Mouse (Mus musculus) MEL (cell line): Measurements from ENCODE around the gene BC035044. TPM values are rescaled to one million over a fixed set of nuclear protein-coding genes. Genes with fewer than 3 reads are reported as not detected.

ENCODE experiments used
- DNase-seq: peaks from one replicate; pipeline ENCODE4 v3.0.0; 2011; ENCODE audit warnings: low read depth, low spot score
- H3K27ac ChIP-seq: 2 replicates; pipeline ENCODE4 v1.5.1; 2012; ENCODE audit warnings: low read depth, mild to moderate bottlenecking, control low read depth, low read length, moderate library complexity; ENCODE audit not compliant: control insufficient read depth
- H3K27me3 ChIP-seq, 2 experiments: fragments of 150-350 bp in 1 of 2; sonication (generic) in 1 of 2; 2 replicates each; pipeline ENCODE4 v1.6.1; 2012; ENCODE audit warnings: low read length in 2 of 2, mild to moderate bottlenecking in 2 of 2, improper control_type of control experiment in 1 of 2, moderate library complexity in 1 of 2; ENCODE audit not compliant: insufficient read depth in 2 of 2, control insufficient read depth in 1 of 2
- H3K36me3 ChIP-seq, 2 experiments: 2 replicates each; pipeline ENCODE4 v1.6.1; 2012 to 2014; ENCODE audit warnings: low read length in 2 of 2, improper control_type of control experiment in 1 of 2, inconsistent platforms in 1 of 2, mild to moderate bottlenecking in 1 of 2; ENCODE audit not compliant: insufficient read depth in 2 of 2, control insufficient read depth in 1 of 2
- H3K4me1 ChIP-seq, 2 experiments: fragments of 150-350 bp in 1 of 2; sonication (generic) in 1 of 2; 2 replicates each; pipeline ENCODE4 v1.6.1; 2012; ENCODE audit warnings: low read length in 2 of 2, improper control_type of control experiment in 1 of 2, mild to moderate bottlenecking in 1 of 2; ENCODE audit not compliant: insufficient read depth in 2 of 2, control insufficient read depth in 1 of 2
- H3K4me3 ChIP-seq, 2 experiments: fragments of 150-350 bp in 1 of 2; sonication (generic) in 1 of 2; 2 replicates each; pipeline ENCODE4 v1.5.1; 2012; ENCODE audit warnings: low read depth in 2 of 2, low read length in 2 of 2, mild to moderate bottlenecking in 2 of 2, moderate library complexity in 2 of 2, control low read depth in 1 of 2, improper control_type of control experiment in 1 of 2; ENCODE audit not compliant: control insufficient read depth in 1 of 2, insufficient read depth in 1 of 2
- H3K79me2 ChIP-seq: 2 replicates; pipeline ENCODE4 v1.6.1; 2012; ENCODE audit warnings: mild to moderate bottlenecking, low read length, moderate library complexity; ENCODE audit not compliant: control insufficient read depth, poor library complexity, insufficient read depth
- H3K9ac ChIP-seq: 2 replicates; pipeline ENCODE4 v1.6.1; 2012; ENCODE audit warnings: low read depth, mild to moderate bottlenecking, control low read depth, low read length, moderate library complexity; ENCODE audit not compliant: control insufficient read depth, poor library complexity, severe bottlenecking
- H3K9me3 ChIP-seq: fragments of 150-350 bp; sonication (generic); replicated peaks from 2 replicates; pipeline ENCODE4 v1.6.1; 2012; ENCODE audit warnings: mild to moderate bottlenecking, low read length, improper control_type of control experiment, moderate library complexity; ENCODE audit not compliant: insufficient read depth
- BHLHE40 ChIP-seq: IDR thresholded peaks from 2 replicates; pipeline ENCODE4 v1.6.1; 2012; ENCODE audit warnings: low read depth, mild to moderate bottlenecking, inconsistent platforms, low read length, improper control_type of control experiment, borderline replicate concordance
- CHD1 ChIP-seq: IDR thresholded peaks from 2 replicates; pipeline ENCODE4 v1.6.1; 2012; ENCODE audit warnings: low read depth, mild to moderate bottlenecking, inconsistent platforms, low read length, improper control_type of control experiment
- CHD2 ChIP-seq: IDR thresholded peaks from 2 replicates; pipeline ENCODE4 v1.6.1; 2011; ENCODE audit warnings: low read length, improper control_type of control experiment
- E2F4 ChIP-seq: IDR thresholded peaks from 2 replicates; pipeline ENCODE4 v1.6.1; 2011; ENCODE audit warnings: low read depth, low read length, improper control_type of control experiment, borderline replicate concordance
- ELF1 ChIP-seq: IDR thresholded peaks from 2 replicates; pipeline ENCODE4 v1.6.1; 2014; ENCODE audit warnings: low read depth, mild to moderate bottlenecking, inconsistent platforms, low read length, improper control_type of control experiment, moderate library complexity
- ETS1 ChIP-seq: IDR thresholded peaks from 2 replicates; pipeline ENCODE4 v1.6.1; 2012; ENCODE audit warnings: low read depth, mild to moderate bottlenecking, inconsistent platforms, low read length, improper control_type of control experiment, moderate library complexity
- GABPA ChIP-seq: IDR thresholded peaks from 2 replicates; pipeline ENCODE4 v1.6.1; 2012; ENCODE audit warnings: low read depth, mild to moderate bottlenecking, inconsistent platforms, low read length, improper control_type of control experiment, moderate library complexity
- GATA1 ChIP-seq: IDR thresholded peaks from 2 replicates; pipeline ENCODE4 v1.6.1; 2011; ENCODE audit warnings: low read depth, low read length, improper control_type of control experiment
- HCFC1 ChIP-seq: IDR thresholded peaks from 2 replicates; pipeline ENCODE4 v1.6.1; 2012; ENCODE audit warnings: low read depth, mild to moderate bottlenecking, inconsistent platforms, low read length, improper control_type of control experiment, moderate library complexity
- MAFK ChIP-seq: IDR thresholded peaks from 2 replicates; pipeline ENCODE4 v1.6.1; 2011; ENCODE audit warnings: low read depth, mild to moderate bottlenecking, low read length, improper control_type of control experiment, borderline replicate concordance
- MAX ChIP-seq: IDR thresholded peaks from 2 replicates; pipeline ENCODE4 v1.6.1; 2011; ENCODE audit warnings: low read length, improper control_type of control experiment
- MAZ ChIP-seq: IDR thresholded peaks from 2 replicates; pipeline ENCODE4 v1.6.1; 2012; ENCODE audit warnings: low read depth, mild to moderate bottlenecking, inconsistent platforms, low read length, improper control_type of control experiment
- MEF2A ChIP-seq: IDR thresholded peaks from 2 replicates; pipeline ENCODE4 v1.6.1; 2014; ENCODE audit warnings: low read depth, mild to moderate bottlenecking, inconsistent platforms, low read length, improper control_type of control experiment; ENCODE audit not compliant: poor library complexity, insufficient replicate concordance, severe bottlenecking; ENCODE audit errors: extremely low read depth
- MXI1 ChIP-seq: IDR thresholded peaks from 2 replicates; pipeline ENCODE4 v1.6.1; 2011; ENCODE audit warnings: mild to moderate bottlenecking, low read depth, low read length, improper control_type of control experiment
- MYC ChIP-seq: IDR thresholded peaks from 2 replicates; pipeline ENCODE4 v1.6.1; 2011; ENCODE audit warnings: low read depth, mild to moderate bottlenecking, low read length, improper control_type of control experiment, moderate library complexity
- POLR2AphosphoS2 ChIP-seq: IDR thresholded peaks from 2 replicates; pipeline ENCODE4 v1.6.1; 2011; ENCODE audit warnings: low read length, improper control_type of control experiment
- POLR2AphosphoS5 ChIP-seq: IDR thresholded peaks from 2 replicates; pipeline ENCODE4 v1.6.1; 2012; ENCODE audit warnings: low read depth, borderline replicate concordance, mild to moderate bottlenecking, inconsistent platforms, low read length, moderate library complexity, mixed read lengths
- RAD21 ChIP-seq: IDR thresholded peaks from 2 replicates; pipeline ENCODE4 v1.6.1; 2011; ENCODE audit warnings: mild to moderate bottlenecking, low read depth, low read length, improper control_type of control experiment
- RCOR1 ChIP-seq: IDR thresholded peaks from 2 replicates; pipeline ENCODE4 v1.6.1; 2012; ENCODE audit warnings: low read depth, mild to moderate bottlenecking, inconsistent platforms, low read length, improper control_type of control experiment
- SIN3A ChIP-seq: IDR thresholded peaks from 2 replicates; pipeline ENCODE4 v1.6.1; 2012; ENCODE audit warnings: low read length, improper control_type of control experiment, inconsistent platforms
- SMC3 ChIP-seq: IDR thresholded peaks from 2 replicates; pipeline ENCODE4 v1.6.1; 2011; ENCODE audit warnings: low read depth, low read length, improper control_type of control experiment
- TAL1 ChIP-seq: IDR thresholded peaks from 2 replicates; pipeline ENCODE4 v1.6.1; 2012; ENCODE audit warnings: mild to moderate bottlenecking, inconsistent platforms, low read length, moderate library complexity, mixed read lengths
- TBP ChIP-seq: IDR thresholded peaks from 2 replicates; pipeline ENCODE4 v1.8.0; 2011; ENCODE audit warnings: low read depth, low read length, improper control_type of control experiment
- USF1 ChIP-seq: IDR thresholded peaks from 2 replicates; pipeline ENCODE4 v1.6.1; 2014; ENCODE audit warnings: low read depth, mild to moderate bottlenecking, inconsistent platforms, low read length, improper control_type of control experiment, moderate library complexity
- USF2 ChIP-seq, 2 experiments: IDR thresholded peaks; 2 replicates each; pipeline ENCODE4 v1.6.1; 2011 to 2012; ENCODE audit warnings: improper control_type of control experiment in 2 of 2, low read length in 2 of 2, borderline replicate concordance in 1 of 2, inconsistent platforms in 1 of 2, low read depth in 1 of 2, mild to moderate bottlenecking in 1 of 2; ENCODE audit not compliant: insufficient read depth in 1 of 2
- ZKSCAN1 ChIP-seq: IDR thresholded peaks from 2 replicates; pipeline ENCODE4 v1.6.1; 2012; ENCODE audit warnings: low read depth, mild to moderate bottlenecking, inconsistent platforms, low read length, improper control_type of control experiment, moderate library complexity
- ZNF384 ChIP-seq: IDR thresholded peaks from 2 replicates; pipeline ENCODE4 v1.6.1; 2012; ENCODE audit warnings: low read depth, mild to moderate bottlenecking, inconsistent platforms, low read length, improper control_type of control experiment
- polyA plus RNA-seq, 2 experiments: library from polyadenylated mRNA; stranded (reverse) in 1 of 2; unstranded in 1 of 2; fragments of >175 nt in 1 of 2; fragments of >200 nt in 1 of 2; gene quantifications; 2 replicates each; pipeline versions ENCODE4 v1.2.1 to v1.2.4; 2012; ENCODE audit warnings: low replicate concordance in 2 of 2, low read depth in 1 of 2; ENCODE audit not compliant: insufficient read length in 2 of 2, insufficient read depth in 1 of 2, missing spikeins in 1 of 2
- total RNA-seq: library from RNA; depleted of rRNA; stranded (reverse); fragments of 300-350 nt; gene quantifications from 2 replicates; pipeline ENCODE4 v1.2.3, GENCODE M21; 2012

The BC035044 gene
- total and polyA plus RNA-seq, 3 experiments: not detected

- H3K9me3 ChIP-seq: no peaks in the 10 kb centered on the region
- DNase-seq: peak; percentile 76
- peak overlapping the region; percentile 51 for H3K4me3 ChIP-seq
- H3K4me1 ChIP-seq: peaks cover 4 to 20% of the 10 kb centered on the region in 2 experiments; a peak in 3 of 4 replicates
- H3K27me3 ChIP-seq: no peaks in the 10 kb centered on the region
- peak; percentile 30; the same call in 1 of the 2 replicates for TF ChIP-seq HCFC1
- TF ChIP-seq BHLHE40: peak; percentile 87; the same call in 1 of the 2 replicates
- no peak for TF ChIP-seq MAZ
- TF ChIP-seq GATA1: no peak
- TF ChIP-seq ETS1: 0 out of 2 replicates have a peak, but pooled peaks have one; percentile 14
- 0 out of 2 replicates have a peak, but pooled peaks have one; percentile 47 for TF ChIP-seq ZNF384
- no peak for TF ChIP-seq MEF2A
- peak; percentile 58; the same call in 1 of the 2 replicates for TF ChIP-seq USF1
- no peak for TF ChIP-seq POLR2AphosphoS2
- no peak for TF ChIP-seq SIN3A
- TF ChIP-seq MXI1: peak; percentile 56
- TF ChIP-seq MYC: peak; percentile 69
- no peak for TF ChIP-seq SMC3
- peak; percentile 67 for TF ChIP-seq MAX
- peak; percentile 47; the same call in 1 of the 2 replicates for TF ChIP-seq ELF1
- no peaks in the 10 kb centered on the region; the same call in 1 of the 2 replicates for H3K79me2 ChIP-seq
- H3K9ac ChIP-seq: peak overlapping the region; percentile 53
- H3K27ac ChIP-seq: no peak overlapping the region
- H3K36me3 ChIP-seq: peaks cover 0 to 15% of the 10 kb centered on the region in 2 experiments; a peak in 2 of 4 replicates
These were observed 44.9 kb downstream of the BC035044 start for GRCm38 (mm10) chr6:128845998-128846542.

- peak; percentile 94 for DNase-seq
- H3K9ac ChIP-seq: peak overlapping the region; percentile 56
- H3K4me3 ChIP-seq: peak overlapping the region; percentile 51 to 83
- no peaks in the 10 kb centered on the region for H3K27me3 ChIP-seq
- H3K79me2 ChIP-seq: no peaks in the 10 kb centered on the region; the same call in 1 of the 2 replicates
- H3K4me1 ChIP-seq: peaks cover 4 to 20% of the 10 kb centered on the region in 2 experiments; a peak in 3 of 4 replicates
- H3K9me3 ChIP-seq: no peaks in the 10 kb centered on the region
- peak overlapping the region; percentile 80 for H3K27ac ChIP-seq
- peaks cover 0 to 15% of the 10 kb centered on the region in 2 experiments; a peak in 2 of 4 replicates for H3K36me3 ChIP-seq
- TF ChIP-seq POLR2AphosphoS5: no peak
- TF ChIP-seq ETS1: peak; percentile 79
- peak; percentile 55 for TF ChIP-seq GATA1
- peak; percentile 60 for TF ChIP-seq ELF1
- no peak for TF ChIP-seq E2F4
- no peak for TF ChIP-seq MAFK
- TF ChIP-seq ZKSCAN1: no peak
- 0 out of 2 replicates have a peak, but pooled peaks have one; percentile 48 for TF ChIP-seq HCFC1
- no peak for TF ChIP-seq USF2 (IDR thresholded peaks at IDR 0.05; ENCODE audit: borderline replicate concordance in 1 of 2, insufficient read depth in 1 of 2, low read depth in 1 of 2, low read length in 2 of 2)
- TF ChIP-seq TAL1: peak; percentile 79
- TF ChIP-seq CHD1: 0 out of 2 replicates have a peak, but pooled peaks have one; percentile 59
- TF ChIP-seq GABPA: 0 out of 2 replicates have a peak, but pooled peaks have one; percentile 32
- no peak for TF ChIP-seq ZNF384
- TF ChIP-seq RAD21: peak; percentile 26
- TF ChIP-seq MEF2A: no peak
- no peak for TF ChIP-seq CHD2
- TF ChIP-seq RCOR1: peak; percentile 28
- 0 out of 2 replicates have a peak, but pooled peaks have one; percentile 45 for TF ChIP-seq BHLHE40
- no peak for TF ChIP-seq MAZ
- TF ChIP-seq TBP: peak; percentile 58; the same call in 1 of the 2 replicates
These were observed 45.5 kb downstream of the BC035044 start for GRCm38 (mm10) chr6:128845319-128845979.
